Comparison of ENCODE assay signal across 14 mouse cellular contexts in the genomic region with DNA sequence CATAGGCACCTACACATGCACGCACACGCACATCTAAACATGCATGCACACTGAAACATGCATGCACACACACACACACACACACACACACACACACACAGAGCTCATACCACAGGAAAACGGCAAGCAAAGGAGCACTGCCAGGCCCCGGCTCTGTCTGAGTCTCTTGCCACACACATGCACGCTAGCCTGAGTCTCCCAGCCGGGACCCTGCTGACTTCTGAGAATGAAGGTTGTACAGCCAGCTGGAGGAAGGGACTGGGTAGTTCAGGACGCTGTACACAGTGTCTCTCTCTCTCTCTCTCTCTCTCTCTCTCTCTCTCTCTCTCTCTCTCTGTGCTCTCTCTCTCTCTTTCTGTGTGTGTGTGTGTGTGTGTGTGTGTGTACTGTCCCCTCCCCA. TPM values are rescaled to one million over a fixed set of nuclear protein-coding genes. Genes with fewer than 3 reads are reported as not detected.
DNase-seq lines count a peak whose midpoint lies in the region; ATAC-seq and TF ChIP-seq lines count a peak whose summit lies in the region.
"Had no signal": no experiment of that assay in that cellular context is flagged by ENCODE, and none has a peak within 500 bp of the region (broad histone marks: within the 10 kb centered on the region; RNA-seq: fewer than 3 reads in every experiment).

No protein-coding gene starts in this region.

- H3K27ac ChIP-seq in kidney, embryonic 14.5 days (ENCODE audit: low read depth, low read length): peak overlapping the region; percentile 65; the same call in 1 of the 2 replicates
- H3K27ac ChIP-seq in thymus, adult 2 months (ENCODE audit: control insufficient read depth, insufficient read depth, low read length): no peak overlapping the region
- H3K27ac ChIP-seq in midbrain, embryonic 13.5 days: peak overlapping the region; percentile 27

- peaks cover 20% of the 10 kb centered on the region for H3K4me1 ChIP-seq in kidney, embryonic 14.5 days (ENCODE audit: control insufficient read depth, insufficient read depth, low read length)
- peaks cover 13% of the 10 kb centered on the region for H3K4me1 ChIP-seq in thymus, adult 2 months (replicated peaks; ENCODE audit: control insufficient read depth, insufficient read depth, low read length)
- H3K4me1 ChIP-seq in midbrain, embryonic 13.5 days (replicated peaks): peaks cover 23% of the 10 kb centered on the region

- H3K9ac ChIP-seq in kidney, embryonic 14.5 days (ENCODE audit: low read depth, low read length): no peak overlapping the region
- H3K9ac ChIP-seq in midbrain, embryonic 13.5 days (replicated peaks): no peak overlapping the region
- H3K9ac ChIP-seq: embryonic facial prominence, embryonic 13.5 days; heart, embryonic 12.5 days had no signal

- DNase-seq in kidney, postnatal 10 days: no peak
- DNase-seq in thymus, postnatal 25 days: peak; percentile 34
- no peak for DNase-seq in thymus, adult 2 months
- no peak for DNase-seq in spleen, adult 18-20 months
- DNase-seq in left cerebral cortex, postnatal 10 days (ENCODE audit: extremely low spot score in 1 of 2, low spot score in 2 of 2): no peak
- DNase-seq: cerebellum, adult 18-20 months; kidney, adult 11 months; liver; lung, postnatal 36 days; right cerebral cortex, postnatal 4 days had no signal

- H3K9me3 ChIP-seq in kidney, embryonic 14.5 days (ENCODE audit: control insufficient read depth, low read length): no peaks in the 10 kb centered on the region
- peaks cover 3% of the 10 kb centered on the region; the same call in 1 of the 2 replicates for H3K9me3 ChIP-seq in midbrain, embryonic 13.5 days
- H3K9me3 ChIP-seq: embryonic facial prominence, embryonic 13.5 days had no signal

- intact Hi-C loops in left cerebral cortex, postnatal 10 days (cut with DNase I): no loop called here

- H3K27me3 ChIP-seq in kidney, embryonic 14.5 days (ENCODE audit: control insufficient read depth, insufficient read depth, low read length): no peaks in the 10 kb centered on the region
- no peaks in the 10 kb centered on the region for H3K27me3 ChIP-seq in thymus, adult 2 months (ENCODE audit: control insufficient read depth, insufficient read depth, low read length)
- no peaks in the 10 kb centered on the region for H3K27me3 ChIP-seq in midbrain, embryonic 13.5 days
- H3K27me3 ChIP-seq: embryonic facial prominence, embryonic 13.5 days; heart, embryonic 12.5 days had no signal

- TF ChIP-seq POLR2A in thymus, adult 2 months (IDR thresholded peaks at IDR 0.05; ENCODE audit: control insufficient read depth, extremely low read depth, insufficient read depth, low read length, poor library complexity): no peak

- WGBS in kidney, embryonic 14.5 days: 37% methylated on average over 7 of the region's 7 CpGs
- 25% methylated on average over 7 of the region's 7 CpGs for WGBS in thymus, adult 2 months
- 34% methylated on average over 7 of the region's 7 CpGs for WGBS in midbrain, embryonic 13.5 days

- no peak overlapping the region for H3K4me3 ChIP-seq in kidney, embryonic 14.5 days (ENCODE audit: low read length)
- no peak overlapping the region for H3K4me3 ChIP-seq in thymus, adult 2 months (ENCODE audit: control insufficient read depth, insufficient read depth, low read length)
- H3K4me3 ChIP-seq in midbrain, embryonic 13.5 days (replicated peaks): no peak overlapping the region
- H3K4me3 ChIP-seq: embryonic facial prominence, embryonic 13.5 days; heart, embryonic 12.5 days had no signal

- ATAC-seq in kidney, embryonic 14.5 days (ENCODE audit: low FRiP score, low TSS enrichment): no peak
- ATAC-seq in midbrain, embryonic 13.5 days: no peak

- TF ChIP-seq CTCF in thymus, adult 2 months (IDR thresholded peaks at IDR 0.05; ENCODE audit: borderline replicate concordance, control insufficient read depth, extremely low read depth, insufficient read depth, low read length, poor library complexity): no peak

- no peak overlapping the region for H3K4me2 ChIP-seq in kidney, embryonic 14.5 days (replicated peaks; ENCODE audit: low read depth, low read length)
- H3K4me2 ChIP-seq in midbrain, embryonic 13.5 days (replicated peaks): no peak overlapping the region
- H3K4me2 ChIP-seq: embryonic facial prominence, embryonic 13.5 days; heart, embryonic 12.5 days had no signal

- H3K36me3 ChIP-seq in kidney, embryonic 14.5 days (ENCODE audit: control insufficient read depth, insufficient read depth, low read length): no peaks in the 10 kb centered on the region
- no peaks in the 10 kb centered on the region for H3K36me3 ChIP-seq in thymus, adult 2 months (ENCODE audit: control insufficient read depth, insufficient read depth, low read length)
- no peaks in the 10 kb centered on the region for H3K36me3 ChIP-seq in midbrain, embryonic 13.5 days
- H3K36me3 ChIP-seq: embryonic facial prominence, embryonic 13.5 days; heart, embryonic 12.5 days had no signal

RNA-seq across cellular contexts. Expression of a gene that starts 17.4 kb away (rescaled TPM):
- polyA plus RNA-seq in kidney, embryonic 14.5 days (2014; fragmentation: Nextera tagmentation; extraction: Ambion mirVana): 5.6 and 5.8 TPM in 2 replicates
- polyA plus RNA-seq in thymus, adult 2 months (2012; rRNA removed): 15.3 and 18.4 TPM in 2 replicates
- 5.1 and 6.1 TPM in 2 replicates for polyA plus RNA-seq in midbrain, embryonic 13.5 days (2015; fragmentation: Nextera tagmentation; extraction: Ambion mirVana)
- 1 to 10 TPM; 6.4 to 7.4 TPM for total RNA-seq in left cerebral cortex, postnatal 10 days (2021)
